Mouse (Mus musculus) layer of hippocampus, adult 18-20 months (tissue): ENCODE results near the gene 1700003F12Rik. TPM values are rescaled to one million over a fixed set of nuclear protein-coding genes. Genes with fewer than 3 reads are reported as not detected.
A peak's percentile ranks its signal among the peaks of the same experiment; 100 is the strongest.

Experiments used
- DNase-seq, 2 experiments: peaks; one replicate each; pipeline ENCODE4 v3.0.0; 2022; ENCODE audit warnings: low spot score in 2 of 2
- total RNA-seq, 2 experiments: library from RNA; stranded (reverse); gene quantifications; 2 replicates each; pipeline ENCODE4 v1.2.3; 2021

The 1700003F12Rik gene
- total RNA-seq, 2 experiments from 2014 or later: 0.47 TPM; not detected in 1

DNA sequence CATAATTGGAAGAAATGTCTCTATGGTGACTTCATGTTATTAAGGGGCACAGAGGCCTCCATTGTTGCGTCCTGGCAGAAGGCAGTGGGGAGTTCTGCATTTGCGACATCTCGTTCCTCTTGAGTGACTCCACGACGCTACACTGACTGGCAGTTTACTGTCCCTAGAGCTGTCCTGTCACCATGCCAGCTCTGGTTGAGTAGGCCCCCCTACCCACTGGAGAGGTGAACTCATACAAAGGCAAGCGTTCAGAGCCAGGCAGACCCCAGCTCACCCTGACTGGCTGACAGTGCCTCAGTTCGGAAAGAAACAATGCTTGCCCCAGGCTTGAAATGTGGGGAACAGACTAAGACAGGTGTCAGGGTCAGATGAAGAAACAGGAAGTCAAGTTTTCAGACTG is 27.4 kb downstream of the 1700003F12Rik start:
- DNase-seq: no peak

DNA sequence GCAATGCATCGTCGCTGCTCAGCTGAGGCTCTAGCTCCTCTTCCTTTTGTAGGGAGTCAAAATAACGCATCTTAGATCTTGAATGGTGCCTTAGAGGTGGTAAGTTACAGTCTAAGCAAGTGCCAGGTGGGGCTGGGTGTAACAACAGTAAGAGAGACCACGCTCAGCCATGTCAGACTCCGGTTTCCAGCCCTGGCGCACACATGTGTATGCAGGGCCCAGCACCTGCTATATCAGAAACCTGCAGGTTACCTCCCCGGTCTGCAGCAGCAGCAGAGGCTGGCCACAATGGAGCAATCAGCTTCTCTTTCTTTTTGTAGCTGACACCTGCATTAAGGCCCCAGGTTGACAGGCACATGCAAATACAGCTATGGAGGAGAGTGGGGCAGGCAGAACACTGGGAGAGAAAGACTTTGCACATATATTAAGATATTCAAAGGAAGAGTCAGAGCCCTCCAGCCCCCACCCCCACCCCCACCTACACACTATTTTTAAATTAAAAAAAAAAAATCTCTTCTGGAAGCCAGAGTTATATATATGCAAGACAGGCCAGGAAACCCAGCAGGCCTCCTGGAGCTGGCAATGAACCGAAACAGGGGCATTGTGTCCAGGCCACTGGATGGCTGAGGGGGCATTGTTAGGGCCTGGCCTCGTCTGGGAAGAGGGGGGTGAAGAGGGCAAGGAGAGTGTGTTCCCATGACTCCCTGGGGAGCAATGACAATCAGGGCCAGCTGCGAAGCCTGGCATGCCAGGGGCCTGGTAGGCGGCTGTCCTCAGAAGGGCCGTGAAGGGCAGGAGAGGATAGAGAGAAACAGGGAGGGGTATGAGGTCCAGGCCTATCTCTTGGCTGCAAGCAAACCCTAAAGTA is 30.2 kb downstream of the 1700003F12Rik start:
- no peak for DNase-seq

DNA sequence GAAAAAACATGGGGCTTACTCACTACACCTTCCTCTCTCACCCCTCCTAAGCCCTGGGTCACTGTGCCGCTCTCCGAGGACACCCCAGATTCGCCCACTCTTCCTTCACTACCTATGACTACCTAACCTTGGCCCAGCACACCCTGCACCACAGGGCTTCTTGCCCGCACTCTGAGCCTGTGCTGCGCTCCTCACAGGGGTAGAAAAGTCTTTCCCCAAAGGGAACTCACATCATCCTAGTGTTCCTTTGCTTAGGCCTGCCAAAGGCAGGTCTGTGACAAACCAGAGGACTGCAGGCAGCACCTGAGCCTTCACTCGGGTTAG is 30.8 kb downstream of the 1700003F12Rik start:
- DNase-seq: no peak

DNA sequence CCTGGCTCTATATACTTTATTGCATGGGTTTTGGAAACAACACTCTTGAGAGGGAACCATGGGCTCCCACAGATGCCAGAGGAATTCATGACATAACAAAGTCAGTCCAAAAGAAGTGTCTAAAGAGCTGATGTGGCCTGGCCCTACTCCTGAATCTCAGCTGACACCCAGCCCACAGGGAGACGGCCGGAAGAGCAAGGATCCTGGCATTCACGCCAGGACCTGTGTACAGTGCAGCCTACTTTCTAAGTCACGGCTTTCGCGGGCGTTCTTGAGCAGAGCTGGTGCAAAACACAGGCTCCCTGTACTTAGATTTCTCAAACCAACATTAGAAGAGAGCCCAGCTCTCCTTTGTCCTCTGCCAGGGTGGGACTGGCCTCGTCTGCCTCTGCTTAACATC is 33.7 kb downstream of the 1700003F12Rik start:
- no peak for DNase-seq

DNA sequence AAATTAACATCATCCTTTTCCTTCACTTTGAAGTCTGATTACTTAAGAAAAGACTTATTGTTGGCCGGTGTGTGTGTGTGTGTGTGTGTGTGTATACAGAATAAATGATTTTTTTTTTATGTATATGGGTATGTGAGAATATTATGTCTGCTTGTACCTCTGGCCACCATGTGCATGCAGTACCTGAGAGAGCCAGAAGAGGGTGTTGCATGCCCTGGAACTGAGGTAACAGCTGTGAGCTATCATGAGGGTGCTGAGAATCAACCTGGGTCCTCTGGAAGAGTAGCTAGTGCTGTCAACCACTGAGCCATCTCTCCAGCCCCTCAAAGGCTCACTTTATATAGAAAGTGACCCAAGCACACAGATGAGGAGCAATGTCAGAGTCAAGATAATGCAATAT is 34.5 kb downstream of the 1700003F12Rik start:
- DNase-seq: no peak

DNA sequence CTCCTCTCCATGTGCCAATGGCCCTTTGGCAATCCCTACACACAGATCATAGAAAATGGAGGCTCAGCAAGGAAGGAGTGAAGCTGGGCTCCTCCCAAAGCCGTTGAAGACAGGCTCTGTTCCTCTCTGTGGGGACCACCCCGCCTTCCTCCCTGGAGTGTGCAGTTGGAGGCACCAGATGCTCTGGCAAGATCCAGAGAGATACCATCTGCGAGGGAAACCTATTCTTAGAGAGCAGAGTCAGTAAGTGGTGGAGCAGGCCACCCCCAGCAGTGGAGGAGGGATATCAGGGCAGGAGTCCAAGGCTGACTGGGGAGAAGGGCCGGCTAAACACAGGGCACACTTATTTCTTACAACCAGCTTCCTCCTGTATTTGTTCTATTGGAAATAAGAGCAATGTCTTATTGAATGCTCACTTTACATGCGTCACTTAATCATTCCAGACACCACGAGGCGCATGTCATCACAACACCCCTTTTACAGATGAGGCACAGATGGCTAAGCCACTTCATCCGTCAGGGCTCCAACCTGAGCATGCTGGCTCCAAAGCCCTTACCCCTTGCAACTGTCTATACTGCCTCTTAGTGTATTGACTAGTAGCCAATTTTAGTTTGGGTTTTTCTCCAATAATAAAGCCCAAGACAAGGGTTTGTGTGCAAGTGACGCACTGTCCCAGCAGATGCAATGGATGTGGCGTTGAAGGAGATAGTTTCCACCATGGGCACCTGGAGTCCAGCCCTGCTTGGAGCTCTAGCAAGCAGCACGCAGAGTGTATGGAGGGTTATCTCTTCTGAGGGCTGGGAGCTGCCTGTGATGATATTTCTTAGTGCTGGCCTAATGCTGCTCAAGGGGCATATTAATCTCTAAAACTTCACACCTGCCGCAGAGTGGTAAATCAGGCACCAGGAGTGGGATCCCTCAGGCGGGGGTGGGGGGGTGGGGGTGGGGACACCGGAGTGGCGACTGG is 37.3 kb downstream of the 1700003F12Rik start:
- DNase-seq: peak; percentile 95 to 97

DNA sequence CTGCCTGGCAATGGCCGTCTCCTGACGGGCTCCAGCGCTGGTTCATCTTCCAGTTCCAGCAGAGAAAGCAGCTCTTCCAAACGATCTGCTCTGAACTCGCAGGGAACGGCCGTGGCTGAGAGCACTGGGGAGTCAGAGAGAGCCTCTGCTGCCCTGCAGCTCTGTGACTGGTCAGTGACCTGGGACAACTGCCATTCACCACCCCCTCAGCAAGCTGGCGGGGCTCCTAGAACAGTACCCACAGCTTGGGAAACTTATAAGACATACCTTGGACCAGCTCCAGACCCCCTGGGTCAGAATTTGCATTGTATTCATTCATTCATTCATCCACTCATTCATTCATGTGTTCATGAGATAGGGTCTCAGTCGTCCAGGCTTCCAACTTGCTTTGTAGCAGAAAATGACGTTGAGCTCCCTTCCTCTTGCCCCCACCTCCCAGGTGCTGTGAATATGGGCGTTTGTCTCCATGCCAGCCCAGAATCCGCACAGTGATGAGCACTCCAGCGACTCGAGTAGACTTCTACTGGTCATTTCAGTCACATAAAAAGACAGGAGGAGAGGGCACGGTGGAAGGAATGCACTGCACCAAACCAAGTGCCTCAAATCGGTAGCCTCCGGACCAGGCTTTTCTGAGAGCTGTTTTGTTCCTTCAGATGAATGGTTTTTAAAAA is 38.2 kb downstream of the 1700003F12Rik start:
- DNase-seq: no peak

DNA sequence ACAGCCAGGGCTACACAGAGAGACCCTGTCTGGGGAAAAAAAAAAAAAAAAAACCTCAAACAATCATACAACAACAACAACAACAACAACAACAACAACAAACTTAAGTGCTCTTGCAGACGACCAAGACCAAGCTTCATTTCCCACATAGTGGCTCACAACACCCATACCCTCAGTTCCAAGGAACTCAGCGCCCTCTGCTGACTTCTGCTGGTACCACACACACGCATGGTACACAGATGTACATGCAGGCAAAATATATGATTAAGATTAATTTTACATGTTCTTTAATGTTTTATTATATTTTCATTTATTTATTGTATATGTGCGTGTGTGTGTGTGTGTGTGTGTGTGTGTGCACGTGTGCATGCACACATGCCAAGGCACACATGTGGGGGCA is 39.5 kb downstream of the 1700003F12Rik start:
- no peak for DNase-seq

DNA sequence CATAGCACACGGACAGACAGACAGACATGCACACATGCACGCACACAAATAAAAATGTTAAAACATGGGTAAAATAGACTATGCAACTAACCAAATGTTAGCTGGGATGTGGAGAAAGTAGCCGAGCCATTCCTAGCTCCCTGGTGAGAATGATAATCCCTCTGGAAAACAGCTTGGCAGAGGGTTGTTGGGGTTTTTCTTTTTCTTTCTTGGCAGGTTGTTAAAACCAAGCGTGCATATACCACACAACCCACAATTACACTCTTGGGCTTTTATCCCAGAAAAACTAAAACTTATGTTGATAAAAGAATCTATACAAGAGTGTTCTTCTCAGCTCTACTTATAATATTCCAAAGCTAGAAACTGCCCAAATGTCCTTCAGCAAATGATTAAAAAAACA is 42.2 kb downstream of the 1700003F12Rik start:
- no peak for DNase-seq

DNA sequence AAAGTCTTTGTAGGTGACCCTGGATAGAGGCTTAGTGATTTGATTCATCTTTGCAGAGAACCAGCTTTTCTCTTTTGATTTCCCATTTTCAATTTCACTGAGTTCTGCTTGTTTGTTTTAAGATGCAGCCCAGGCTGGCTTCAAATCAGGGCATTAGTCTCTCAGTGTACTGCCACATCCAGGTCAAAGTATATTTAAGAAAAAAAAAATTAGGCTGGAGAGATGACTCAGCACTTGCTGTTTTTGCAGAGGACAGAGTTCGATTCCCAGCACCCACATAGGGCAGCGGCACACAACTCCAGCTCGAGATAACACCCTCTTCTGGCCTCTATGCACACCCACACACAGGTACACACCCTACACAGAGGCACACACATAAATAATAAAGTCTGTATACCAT is 44.4 kb downstream of the 1700003F12Rik start:
- no peak for DNase-seq

DNA sequence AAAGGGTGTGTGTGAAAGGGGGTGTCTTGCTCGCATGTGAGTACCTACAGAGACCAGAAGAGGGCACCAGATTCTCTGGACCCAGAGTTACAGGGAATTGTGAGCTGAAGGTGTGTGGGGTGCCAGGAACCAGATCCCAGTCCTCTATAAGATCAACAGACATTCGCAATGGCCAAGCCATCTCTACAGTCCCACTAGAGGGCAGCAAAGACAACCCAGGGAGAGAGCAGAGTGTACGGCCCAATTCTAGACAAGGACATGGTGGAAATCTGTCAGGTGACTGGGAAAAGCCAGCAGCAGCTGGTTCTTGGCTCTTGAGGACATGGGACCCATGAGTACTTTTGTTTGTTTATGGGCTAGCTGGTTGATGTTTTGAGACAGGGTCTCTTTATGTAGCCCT is 46.1 kb downstream of the 1700003F12Rik start:
- peak in 1 of 2 experiments; percentile 25 for DNase-seq

DNA sequence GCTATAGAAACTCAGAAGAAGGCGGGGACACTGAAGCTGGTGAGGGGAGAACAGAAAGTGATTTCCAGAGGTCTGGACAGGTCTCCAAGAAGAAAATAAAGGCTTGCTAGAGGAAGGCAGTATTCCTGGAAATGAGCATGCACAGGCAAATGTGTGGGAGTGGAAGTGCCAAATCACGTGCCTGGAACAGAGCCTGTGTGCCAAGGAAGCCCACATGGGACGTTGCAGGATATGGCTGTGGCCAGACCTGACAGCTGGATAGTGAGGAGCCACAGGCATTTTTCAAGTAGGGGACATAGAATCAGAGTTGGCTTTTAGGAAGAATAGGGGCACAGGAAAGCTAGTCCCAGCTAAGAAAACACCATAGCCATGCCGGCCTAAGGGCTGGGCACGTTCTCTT is 48.9 kb downstream of the 1700003F12Rik start:
- no peak for DNase-seq

DNA sequence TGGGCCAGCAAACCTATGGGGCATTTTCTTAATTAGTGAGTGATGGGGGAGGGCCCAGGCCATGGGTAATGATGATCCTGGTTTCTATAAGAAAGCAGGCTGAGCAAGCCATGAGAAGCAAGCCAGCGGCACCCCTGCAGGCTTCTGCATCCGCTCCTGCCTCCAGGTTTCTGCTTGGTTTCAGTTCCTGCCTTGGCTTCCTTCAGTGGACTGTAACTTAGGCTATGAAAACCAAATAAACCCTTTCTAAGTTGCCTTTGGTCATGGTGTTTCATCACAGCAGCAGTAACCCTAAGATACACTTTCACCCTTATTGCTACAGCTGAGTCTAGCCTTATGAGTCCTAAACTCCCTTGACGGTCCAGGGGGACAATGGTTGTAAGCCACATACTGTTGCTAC is 50.5 kb downstream of the 1700003F12Rik start:
- no peak for DNase-seq

Other genes starting within 250 kb of the 1700003F12Rik start
- gene Bpifb9b, start 239.9 kb upstream of the 1700003F12Rik start, total RNA-seq: not detected
- 10 to 100 TPM; 14.8 to 14.9 TPM for gene Cdk5rap1, start 174.1 kb upstream of the 1700003F12Rik start, total RNA-seq
- gene Snta1, start 139.0 kb upstream of the 1700003F12Rik start, total RNA-seq: 10 to 100 TPM; 45.3 to 47.7 TPM
- 10 to 100 TPM; 47.9 to 48.9 TPM for gene Cbfa2t2, start 110.6 kb upstream of the 1700003F12Rik start, total RNA-seq
- not detected for gene Actl10, start 4.7 kb downstream of the 1700003F12Rik start, total RNA-seq
- 10 to 100 TPM; 20.9 to 26.5 TPM for gene Necab3, start 11.8 kb downstream of the 1700003F12Rik start, total RNA-seq
- 1 to 10 TPM; 4.4 to 4.7 TPM for gene E2f1, start 22.8 kb downstream of the 1700003F12Rik start, total RNA-seq
- 10 to 100 TPM in 1 of 2 experiments, 1 to 10 TPM in 1; 10.0 to 10.8 TPM for gene Pxmp4, start 56.6 kb downstream of the 1700003F12Rik start, total RNA-seq
- 10 to 100 TPM in 1 of 2 experiments, 1 to 10 TPM in 1; 9.4 to 10.6 TPM for gene Zfp341, start 66.2 kb downstream of the 1700003F12Rik start, total RNA-seq
- not detected for gene 4930519P11Rik, start 66.4 kb downstream of the 1700003F12Rik start, total RNA-seq
- gene Chmp4b, start 104.6 kb downstream of the 1700003F12Rik start, total RNA-seq: 100 to 1,000 TPM; 222 to 223 TPM
- not detected for gene Gm14214, start 222.9 kb downstream of the 1700003F12Rik start, total RNA-seq
- 10 to 100 TPM; 67.1 to 73.5 TPM for gene Raly, start 244.0 kb downstream of the 1700003F12Rik start, total RNA-seq
- not detected for gene a, start 244.3 kb downstream of the 1700003F12Rik start, total RNA-seq